Mouse (Mus musculus) T-helper 17 cell (primary cell): ENCODE results near the gene Dyrk1a.
"Not testable (repeated sequence)": the region's sequence is repeated elsewhere in the genome, so short reads cannot be mapped to it uniquely, and the experiment has no call there.

Source experiments
- in situ Hi-C, 2 experiments: fragments of 300-600 bp; cut with MboI, MseI; formaldehyde crosslinking; loops; 1 replicate in 1 of 2; 2 replicates in 1 of 2; pipeline ENCODE4 v1.15.1; 2025; ENCODE audit warnings: high pct_unique_total_duplicates in 2 of 2

Dyrk1a gene

GRCm38 (mm10) chr16:94628976-94629729, 59.3 kb downstream of the Dyrk1a start:
- in situ Hi-C loops: no loop called here

GRCm38 (mm10) chr16:94631984-94632383, 62.2 kb downstream of the Dyrk1a start:
- in situ Hi-C loops: no loop called here

GRCm38 (mm10) chr16:94632424-94632963, 62.7 kb downstream of the Dyrk1a start:
- in situ Hi-C loops: no loop called here

GRCm38 (mm10) chr16:94633012-94633411, 63.2 kb downstream of the Dyrk1a start:
- in situ Hi-C loops: no loop called here

GRCm38 (mm10) chr16:94637423-94637822, 67.6 kb downstream of the Dyrk1a start:
- in situ Hi-C loops: no loop called here

- in situ Hi-C loops: no loop called here
Observed at GRCm38 (mm10) chr16:94641799-94642198, 72.0 kb downstream of the Dyrk1a start.

- in situ Hi-C loops: no loop called here
Observed at GRCm38 (mm10) chr16:94647153-94647552, 77.3 kb downstream of the Dyrk1a start.

GRCm38 (mm10) chr16:94647925-94648324, 78.1 kb downstream of the Dyrk1a start:
- in situ Hi-C loops: no loop called here

- in situ Hi-C loops: no loop called here
Observed at GRCm38 (mm10) chr16:94649861-94650260, 80.1 kb downstream of the Dyrk1a start.

- in situ Hi-C loops: no loop called here
Observed at GRCm38 (mm10) chr16:94652091-94652713, 82.4 kb downstream of the Dyrk1a start.

- in situ Hi-C loops: no loop called here
Observed at GRCm38 (mm10) chr16:94655083-94655482, 85.3 kb downstream of the Dyrk1a start.

- in situ Hi-C loops: no loop called here
Observed at GRCm38 (mm10) chr16:94656891-94657290, 87.1 kb downstream of the Dyrk1a start.

- in situ Hi-C loops: no loop called here
Observed at GRCm38 (mm10) chr16:94659394-94659793, 89.6 kb downstream of the Dyrk1a start.

GRCm38 (mm10) chr16:94660221-94660620, 90.4 kb downstream of the Dyrk1a start:
- in situ Hi-C loops: no loop called here

- in situ Hi-C loops: no loop called here
Observed at GRCm38 (mm10) chr16:94667557-94667956, 97.7 kb downstream of the Dyrk1a start.

- in situ Hi-C loops: loop anchor here in 1 of 2 experiments (5.0 to 10.0 kb wide), 2 partner anchors 54 to 1417 kb away; no protein-coding TSS in a partner anchor
Observed at GRCm38 (mm10) chr16:94671313-94671712, 101.5 kb downstream of the Dyrk1a start.

- in situ Hi-C loops: no loop called here
Observed at GRCm38 (mm10) chr16:94680924-94681323, 111.1 kb downstream of the Dyrk1a start.

- in situ Hi-C loops: no loop called here
Observed at GRCm38 (mm10) chr16:94681760-94682159, 112.0 kb downstream of the Dyrk1a start.

GRCm38 (mm10) chr16:94683960-94684359, 114.2 kb downstream of the Dyrk1a start:
- in situ Hi-C loops: no loop called here

- in situ Hi-C loops: no loop called here
Observed at GRCm38 (mm10) chr16:94693687-94694305, 124.0 kb downstream of the Dyrk1a start.

- in situ Hi-C loops: no loop called here
Observed at GRCm38 (mm10) chr16:94697553-94697952, 127.7 kb downstream of the Dyrk1a start.

- in situ Hi-C loops: not testable (repeated sequence)
Observed at GRCm38 (mm10) chr16:94698234-94698633, 128.4 kb downstream of the Dyrk1a start.
